Mouse (Mus musculus): ENCODE measurements at regions not wholly inside any gene's neighbourhood (a gene's known extent, or its start where the extent isn't known, plus 50 kb on each side); places are given as distances from the start of the nearest gene placed in this dataset.

DNA sequence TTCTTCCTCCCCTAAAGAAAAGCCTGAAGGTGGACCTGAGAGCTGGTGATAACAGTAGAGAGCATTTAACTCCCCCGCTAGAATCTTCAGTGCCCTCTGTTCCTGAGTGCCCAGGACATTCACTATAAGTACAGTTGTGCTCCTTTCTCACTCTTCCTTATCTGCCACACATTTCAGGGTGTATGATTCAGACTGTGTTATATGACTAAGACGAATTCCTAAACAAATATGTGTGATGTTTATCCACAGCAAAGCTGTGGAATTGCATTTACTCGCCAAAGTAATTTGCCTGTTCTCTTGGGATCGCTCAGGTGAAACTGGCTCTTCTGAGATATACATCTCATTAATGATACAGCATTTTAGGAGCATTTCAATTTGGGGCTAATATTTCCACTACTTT lies 1051.9 kb upstream of the Flrt2 start:
- TF ChIP-seq POLR2A (IDR thresholded peaks at IDR 0.05; ENCODE audit: extremely low read depth, insufficient read depth, low read length) (no peak), CTCF (IDR thresholded peaks at IDR 0.05; ENCODE audit: low read depth, low read length) (no peak)
